Mouse (Mus musculus): Measurements from ENCODE around the gene Cep68. TPM values are rescaled to one million over a fixed set of nuclear protein-coding genes. Genes with fewer than 3 reads are reported as not detected.

The Cep68 gene
- total RNA-seq (2017), result 58.3 and 65.7 TPM in 2 replicates

GRCm38 (mm10) chr11:20249296-20250110, at the start of gene Cep68:
TSS of gene Cep68 (minus strand) at chr11:20249429.
- peak; percentile 98 to 99 for ATAC-seq (replicated peaks in 1 of 2; ENCODE audit: insufficient read depth in 1 of 2, low FRiP score in 2 of 2, low TSS enrichment in 1 of 2, low read depth in 1 of 2, poor library complexity in 2 of 2, severe bottlenecking in 2 of 2)

GRCm38 (mm10) chr11:20284463-20284862, 35.2 kb upstream of the Cep68 start:
- no peak for ATAC-seq (replicated peaks in 1 of 2; ENCODE audit: insufficient read depth in 1 of 2, low FRiP score in 2 of 2, low TSS enrichment in 1 of 2, low read depth in 1 of 2, poor library complexity in 2 of 2, severe bottlenecking in 2 of 2)

GRCm38 (mm10) chr11:20282601-20283219, 33.5 kb upstream of the Cep68 start:
- no peak for ATAC-seq (replicated peaks in 1 of 2; ENCODE audit: insufficient read depth in 1 of 2, low FRiP score in 2 of 2, low TSS enrichment in 1 of 2, low read depth in 1 of 2, poor library complexity in 2 of 2, severe bottlenecking in 2 of 2)

- 0 out of 4 replicates have a peak, but pooled peaks of 1 of the 2 experiments have one; percentile 12 for ATAC-seq (replicated peaks in 1 of 2; ENCODE audit: insufficient read depth in 1 of 2, low FRiP score in 2 of 2, low TSS enrichment in 1 of 2, low read depth in 1 of 2, poor library complexity in 2 of 2, severe bottlenecking in 2 of 2)
These were observed 31.8 kb upstream of the Cep68 start for GRCm38 (mm10) chr11:20280982-20281381.

GRCm38 (mm10) chr11:20278702-20279101, 29.5 kb upstream of the Cep68 start:
- no peak for ATAC-seq (replicated peaks in 1 of 2; ENCODE audit: insufficient read depth in 1 of 2, low FRiP score in 2 of 2, low TSS enrichment in 1 of 2, low read depth in 1 of 2, poor library complexity in 2 of 2, severe bottlenecking in 2 of 2)

- ATAC-seq (replicated peaks in 1 of 2; ENCODE audit: insufficient read depth in 1 of 2, low FRiP score in 2 of 2, low TSS enrichment in 1 of 2, low read depth in 1 of 2, poor library complexity in 2 of 2, severe bottlenecking in 2 of 2), result no peak
These were observed 27.9 kb upstream of the Cep68 start for GRCm38 (mm10) chr11:20277106-20277505.

- ATAC-seq (replicated peaks in 1 of 2; ENCODE audit: insufficient read depth in 1 of 2, low FRiP score in 2 of 2, low TSS enrichment in 1 of 2, low read depth in 1 of 2, poor library complexity in 2 of 2, severe bottlenecking in 2 of 2), result no peak
These were observed 26.7 kb upstream of the Cep68 start for GRCm38 (mm10) chr11:20275974-20276373.

- ATAC-seq (replicated peaks in 1 of 2; ENCODE audit: insufficient read depth in 1 of 2, low FRiP score in 2 of 2, low TSS enrichment in 1 of 2, low read depth in 1 of 2, poor library complexity in 2 of 2, severe bottlenecking in 2 of 2), result 0 out of 4 replicates have a peak, but pooled peaks of 1 of the 2 experiments have one; percentile 39
These were observed 20.7 kb upstream of the Cep68 start for GRCm38 (mm10) chr11:20269885-20270284.

GRCm38 (mm10) chr11:20262628-20263380, 13.6 kb upstream of the Cep68 start:
- peak in 1 of 2 experiments; percentile 49; a peak in 1 of 4 replicates for ATAC-seq (replicated peaks in 1 of 2; ENCODE audit: insufficient read depth in 1 of 2, low FRiP score in 2 of 2, low TSS enrichment in 1 of 2, low read depth in 1 of 2, poor library complexity in 2 of 2, severe bottlenecking in 2 of 2)

- ATAC-seq (replicated peaks in 1 of 2; ENCODE audit: insufficient read depth in 1 of 2, low FRiP score in 2 of 2, low TSS enrichment in 1 of 2, low read depth in 1 of 2, poor library complexity in 2 of 2, severe bottlenecking in 2 of 2), result no peak
These were observed 5.6 kb upstream of the Cep68 start for GRCm38 (mm10) chr11:20254791-20255190.

GRCm38 (mm10) chr11:20253088-20253487, 3.9 kb upstream of the Cep68 start:
- ATAC-seq (replicated peaks in 1 of 2; ENCODE audit: insufficient read depth in 1 of 2, low FRiP score in 2 of 2, low TSS enrichment in 1 of 2, low read depth in 1 of 2, poor library complexity in 2 of 2, severe bottlenecking in 2 of 2), result no peak

- ATAC-seq (replicated peaks in 1 of 2; ENCODE audit: insufficient read depth in 1 of 2, low FRiP score in 2 of 2, low TSS enrichment in 1 of 2, low read depth in 1 of 2, poor library complexity in 2 of 2, severe bottlenecking in 2 of 2), result no peak
These were observed 1.4 kb upstream of the Cep68 start for GRCm38 (mm10) chr11:20250476-20251178.

- peak in 1 of 2 experiments; percentile 15; a peak in 1 of 4 replicates for ATAC-seq (replicated peaks in 1 of 2; ENCODE audit: insufficient read depth in 1 of 2, low FRiP score in 2 of 2, low TSS enrichment in 1 of 2, low read depth in 1 of 2, poor library complexity in 2 of 2, severe bottlenecking in 2 of 2)
These were observed 389 bp downstream of the Cep68 start for GRCm38 (mm10) chr11:20248840-20249239.

- ATAC-seq (replicated peaks in 1 of 2; ENCODE audit: insufficient read depth in 1 of 2, low FRiP score in 2 of 2, low TSS enrichment in 1 of 2, low read depth in 1 of 2, poor library complexity in 2 of 2, severe bottlenecking in 2 of 2), result peak; percentile 19 to 50; a peak in 3 of 4 replicates
These were observed 952 bp downstream of the Cep68 start for GRCm38 (mm10) chr11:20248277-20248676.

- no peak for ATAC-seq (replicated peaks in 1 of 2; ENCODE audit: insufficient read depth in 1 of 2, low FRiP score in 2 of 2, low TSS enrichment in 1 of 2, low read depth in 1 of 2, poor library complexity in 2 of 2, severe bottlenecking in 2 of 2)
These were observed 1.9 kb downstream of the Cep68 start for GRCm38 (mm10) chr11:20247146-20247855.

GRCm38 (mm10) chr11:20246616-20247015, 2.6 kb downstream of the Cep68 start:
- ATAC-seq (replicated peaks in 1 of 2; ENCODE audit: insufficient read depth in 1 of 2, low FRiP score in 2 of 2, low TSS enrichment in 1 of 2, low read depth in 1 of 2, poor library complexity in 2 of 2, severe bottlenecking in 2 of 2), result no peak

GRCm38 (mm10) chr11:20245316-20245715, 3.9 kb downstream of the Cep68 start:
- ATAC-seq (replicated peaks in 1 of 2; ENCODE audit: insufficient read depth in 1 of 2, low FRiP score in 2 of 2, low TSS enrichment in 1 of 2, low read depth in 1 of 2, poor library complexity in 2 of 2, severe bottlenecking in 2 of 2), result no peak

Measured in hematopoietic stem cell, adult 5-6 weeks (primary cell).